Mouse (Mus musculus): Measurements from ENCODE around the gene Rfx3. TPM values are rescaled to one million over a fixed set of nuclear protein-coding genes. Genes with fewer than 3 reads are reported as not detected.

Rfx3 gene
- total RNA-seq (2015) (6.2 and 7.7 TPM in 2 replicates), total RNA-seq (2017) (4.3 and 5.0 TPM in 2 replicates)

- peak; percentile 62 for ATAC-seq (ENCODE audit: poor library complexity, severe bottlenecking)
Measured at GRCm38 (mm10) chr19:28010471-28011395, at the start of gene Rfx3. TSS of gene Rfx3 (minus strand) at chr19:28011166.

GRCm38 (mm10) chr19:28052058-28052457 lies 41.1 kb upstream of the Rfx3 start:
- no peak for ATAC-seq (ENCODE audit: poor library complexity, severe bottlenecking)

- ATAC-seq (ENCODE audit: poor library complexity, severe bottlenecking) = no peak
Measured at GRCm38 (mm10) chr19:28051571-28051970, 40.6 kb upstream of the Rfx3 start.

- no peak for ATAC-seq (ENCODE audit: poor library complexity, severe bottlenecking)
Measured at GRCm38 (mm10) chr19:28049280-28049679, 38.3 kb upstream of the Rfx3 start.

- no peak for ATAC-seq (ENCODE audit: poor library complexity, severe bottlenecking)
Measured at GRCm38 (mm10) chr19:28046806-28047205, 35.8 kb upstream of the Rfx3 start.

- ATAC-seq (ENCODE audit: poor library complexity, severe bottlenecking) = no peak
Measured at GRCm38 (mm10) chr19:28044950-28045349, 34.0 kb upstream of the Rfx3 start.

- ATAC-seq (ENCODE audit: poor library complexity, severe bottlenecking) = peak; percentile 64
Measured at GRCm38 (mm10) chr19:28011718-28012499, 943 bp upstream of the Rfx3 start.

- ATAC-seq (ENCODE audit: poor library complexity, severe bottlenecking) = peak; percentile 90
Measured at GRCm38 (mm10) chr19:28011396-28011717, 391 bp upstream of the Rfx3 start.

- ATAC-seq (ENCODE audit: poor library complexity, severe bottlenecking) = peak; percentile 13; the same call in 1 of the 2 replicates
Measured at GRCm38 (mm10) chr19:28009587-28010281, 1.2 kb downstream of the Rfx3 start.

GRCm38 (mm10) chr19:28004190-28004589 lies 6.8 kb downstream of the Rfx3 start:
- ATAC-seq (ENCODE audit: poor library complexity, severe bottlenecking) = no peak

GRCm38 (mm10) chr19:28003474-28003873 lies 7.5 kb downstream of the Rfx3 start:
- ATAC-seq (ENCODE audit: poor library complexity, severe bottlenecking) = no peak

- peak; percentile 77 for ATAC-seq (ENCODE audit: poor library complexity, severe bottlenecking)
Measured at GRCm38 (mm10) chr19:28002708-28003107, 8.3 kb downstream of the Rfx3 start.

GRCm38 (mm10) chr19:27992800-27993199 lies 18.2 kb downstream of the Rfx3 start:
- ATAC-seq (ENCODE audit: poor library complexity, severe bottlenecking) = no peak

GRCm38 (mm10) chr19:27988746-27989145 lies 22.2 kb downstream of the Rfx3 start:
- ATAC-seq (ENCODE audit: poor library complexity, severe bottlenecking) = no peak

GRCm38 (mm10) chr19:27967590-27967989 lies 43.4 kb downstream of the Rfx3 start:
- peak; percentile 40 for ATAC-seq (ENCODE audit: poor library complexity, severe bottlenecking)

- ATAC-seq (ENCODE audit: poor library complexity, severe bottlenecking) = no peak
Measured at GRCm38 (mm10) chr19:27961271-27961670, 49.7 kb downstream of the Rfx3 start.

GRCm38 (mm10) chr19:27935453-27935852 lies 75.5 kb downstream of the Rfx3 start:
- no peak for ATAC-seq (ENCODE audit: poor library complexity, severe bottlenecking)

GRCm38 (mm10) chr19:27931136-27931535 lies 79.8 kb downstream of the Rfx3 start:
- no peak for ATAC-seq (ENCODE audit: poor library complexity, severe bottlenecking)

- ATAC-seq (ENCODE audit: poor library complexity, severe bottlenecking) = 0 out of 2 replicates have a peak, but pooled peaks have one; percentile 21
Measured at GRCm38 (mm10) chr19:27926378-27926777, 84.6 kb downstream of the Rfx3 start.

- no peak for ATAC-seq (ENCODE audit: poor library complexity, severe bottlenecking)
Measured at GRCm38 (mm10) chr19:27919040-27919439, 91.9 kb downstream of the Rfx3 start.

- no peak for ATAC-seq (ENCODE audit: poor library complexity, severe bottlenecking)
Measured at GRCm38 (mm10) chr19:27916446-27916845, 94.5 kb downstream of the Rfx3 start.
